In genomic region chr10:4233102-4233501, GRCm38 (mm10) we compare ENCODE assay signal across 10 mouse cellular contexts. TPM values are rescaled to one million over a fixed set of nuclear protein-coding genes. Genes with fewer than 3 reads are reported as not detected.
DNase-seq lines count a peak whose midpoint lies in the region; ATAC-seq and TF ChIP-seq lines count a peak whose summit lies in the region.
"Had no signal": no experiment of that assay in that cellular context is flagged by ENCODE, and none has a peak within 500 bp of the region (broad histone marks: within the 10 kb centered on the region; RNA-seq: fewer than 3 reads in every experiment).

No protein-coding gene starts in this region.

- no peaks in the 10 kb centered on the region for H3K27me3 ChIP-seq in forebrain, embryonic 15.5 days
- H3K27me3 ChIP-seq in forebrain, embryonic 12.5 days = no peaks in the 10 kb centered on the region
- H3K27me3 ChIP-seq in testis, adult 2 months (ENCODE audit: control insufficient read depth, insufficient read depth, low read length) = no peaks in the 10 kb centered on the region
- H3K27me3 ChIP-seq in heart, postnatal 0 days (ENCODE audit: control insufficient read depth, insufficient read depth, low read length) = no peaks in the 10 kb centered on the region
- H3K27me3 ChIP-seq: CH12.LX; embryonic facial prominence, embryonic 13.5 days had no signal

- no peaks in the 10 kb centered on the region for H3K9me3 ChIP-seq in forebrain, embryonic 15.5 days
- no peaks in the 10 kb centered on the region for H3K9me3 ChIP-seq in forebrain, embryonic 12.5 days
- no peaks in the 10 kb centered on the region for H3K9me3 ChIP-seq in heart, postnatal 0 days (replicated peaks; ENCODE audit: control insufficient read depth, low read length)
- H3K9me3 ChIP-seq: embryonic facial prominence, embryonic 13.5 days had no signal

- intact Hi-C loops in left cerebral cortex, postnatal 25 days (cut with DNase I) = no loop called here

- no peaks in the 10 kb centered on the region for H3K36me3 ChIP-seq in forebrain, embryonic 15.5 days
- no peaks in the 10 kb centered on the region for H3K36me3 ChIP-seq in forebrain, embryonic 12.5 days (replicated peaks)
- no peaks in the 10 kb centered on the region for H3K36me3 ChIP-seq in testis, adult 2 months (ENCODE audit: control insufficient read depth, insufficient read depth, low read length)
- H3K36me3 ChIP-seq in heart, postnatal 0 days (replicated peaks; ENCODE audit: control insufficient read depth, insufficient read depth, low read length) = no peaks in the 10 kb centered on the region
- H3K36me3 ChIP-seq: embryonic facial prominence, embryonic 13.5 days had no signal

- no peak for TF ChIP-seq CTCF in testis, adult 2 months (IDR thresholded peaks at IDR 0.05; ENCODE audit: control insufficient read depth, insufficient read depth, insufficient replicate concordance, low read depth, low read length)
- TF ChIP-seq CTCF in heart, postnatal 0 days (IDR thresholded peaks at IDR 0.05; ENCODE audit: low read depth) = no peak

- peak; percentile 70 for ATAC-seq in forebrain, embryonic 15.5 days (replicated peaks)
- ATAC-seq in forebrain, embryonic 12.5 days (ENCODE audit: low FRiP score) = no peak
- 0 out of 2 replicates have a peak, but pooled peaks have one; percentile 17 for ATAC-seq in heart, postnatal 0 days (ENCODE audit: insufficient read depth, low read depth)

- peaks cover 6% of the 10 kb centered on the region for H3K4me1 ChIP-seq in forebrain, embryonic 15.5 days
- H3K4me1 ChIP-seq in forebrain, embryonic 12.5 days = no peaks in the 10 kb centered on the region
- no peaks in the 10 kb centered on the region; the same call in 1 of the 2 replicates for H3K4me1 ChIP-seq in testis, adult 2 months (ENCODE audit: control insufficient read depth, insufficient read depth, low read length)
- peaks cover 7% of the 10 kb centered on the region; the same call in 1 of the 2 replicates for H3K4me1 ChIP-seq in heart, postnatal 0 days (ENCODE audit: control insufficient read depth, insufficient read depth)
- H3K4me1 ChIP-seq: embryonic facial prominence, embryonic 13.5 days had no signal

- no peak overlapping the region for H3K9ac ChIP-seq in forebrain, embryonic 15.5 days (replicated peaks)
- H3K9ac ChIP-seq in forebrain, embryonic 12.5 days = no peak overlapping the region
- H3K9ac ChIP-seq in heart, postnatal 0 days (replicated peaks; ENCODE audit: low read depth, low read length) = no peak overlapping the region
- H3K9ac ChIP-seq: embryonic facial prominence, embryonic 13.5 days had no signal

- no peak for DNase-seq in testis, postnatal 14 days (ENCODE audit: low spot score)
- peak; percentile 57 for DNase-seq in heart, postnatal 0 days (ENCODE audit: low spot score)
- peak; percentile 18 to 26 for DNase-seq in left cerebral cortex, postnatal 25 days (ENCODE audit: low spot score in 2 of 2)
- DNase-seq in right cerebral cortex, postnatal 14 days = peak; percentile 24
- no peak for DNase-seq in c-Kit-positive CD71-positive TER-119-positive erythroid progenitor cells, embryonic 14.5 days (ENCODE audit: low spot score)

- no peak for TF ChIP-seq EP300 in heart, postnatal 0 days (IDR thresholded peaks at IDR 0.05; ENCODE audit: low read depth)

- no peak overlapping the region for H3K4me2 ChIP-seq in forebrain, embryonic 15.5 days (replicated peaks)
- no peak overlapping the region for H3K4me2 ChIP-seq in forebrain, embryonic 12.5 days
- no peak overlapping the region for H3K4me2 ChIP-seq in heart, postnatal 0 days (ENCODE audit: low read depth, low read length)
- H3K4me2 ChIP-seq: embryonic facial prominence, embryonic 13.5 days had no signal

- H3K27ac ChIP-seq in forebrain, embryonic 15.5 days (replicated peaks) = no peak overlapping the region
- no peak overlapping the region for H3K27ac ChIP-seq in forebrain, embryonic 12.5 days
- H3K27ac ChIP-seq in testis, adult 2 months (ENCODE audit: control insufficient read depth, insufficient read depth, low read depth, low read length) = 0 out of 2 replicates have a peak overlapping the region, but pooled peaks have one; percentile 5
- no peak overlapping the region for H3K27ac ChIP-seq in heart, postnatal 0 days (ENCODE audit: low read depth)
- H3K27ac ChIP-seq: embryonic facial prominence, embryonic 13.5 days had no signal

- TF ChIP-seq POLR2A in testis, adult 2 months (IDR thresholded peaks at IDR 0.05; ENCODE audit: control insufficient read depth, low read depth, low read length) = no peak

- 27% methylated on average over 9 of the region's 9 CpGs for WGBS in forebrain, embryonic 15.5 days
- whole genome bisulfite sequencing in forebrain, embryonic 12.5 days = 55% methylated on average over 9 of the region's 9 CpGs
- 15% methylated on average over 9 of the region's 9 CpGs for WGBS in heart, postnatal 0 days

- no peak overlapping the region for H3K4me3 ChIP-seq in forebrain, embryonic 15.5 days
- H3K4me3 ChIP-seq in forebrain, embryonic 12.5 days (replicated peaks) = no peak overlapping the region
- no peak overlapping the region for H3K4me3 ChIP-seq in testis, adult 2 months (ENCODE audit: control insufficient read depth, low read depth, low read length)
- no peak overlapping the region for H3K4me3 ChIP-seq in heart, postnatal 0 days (ENCODE audit: low read depth, low read length)
- H3K4me3 ChIP-seq: embryonic facial prominence, embryonic 13.5 days had no signal

RNA-seq across cellular contexts. Expression of gene Akap12, which starts 33.1 kb away (rescaled TPM):
- polyA plus RNA-seq in forebrain, embryonic 15.5 days (2015; fragmentation: Nextera tagmentation; extraction: Ambion mirVana) = 20.6 and 21.0 TPM in 2 replicates
- 37.4 and 47.5 TPM in 2 replicates for polyA plus RNA-seq in forebrain, embryonic 12.5 days (2016; fragmentation: Nextera tagmentation; extraction: Ambion mirVana)
- polyA plus RNA-seq in testis, adult 2 months (2012; rRNA removed) = 427 and 446 TPM in 2 replicates
- total RNA-seq in heart, postnatal 0 days (2014; rRNA removed; ENCODE audit: low replicate concordance) = 26.1 and 29.1 TPM in 2 replicates
- polyA plus RNA-seq in heart, postnatal 0 days (2015; fragmentation: Nextera tagmentation; extraction: Ambion mirVana) = 19.9 and 20.0 TPM in 2 replicates
- 10 to 100 TPM; 13.2 to 15.1 TPM for total RNA-seq in left cerebral cortex, postnatal 25 days (2021)

Comparison
In these comparisons a context has a peak if more than half of its experiments do, and no peak if none do; other contexts are left out.
1. DNase-seq: peak in heart, postnatal 0 days (single experiment), left cerebral cortex, postnatal 25 days (2 of 2) and right cerebral cortex, postnatal 14 days (single experiment); none in testis, postnatal 14 days (single experiment) and c-Kit-positive CD71-positive TER-119-positive erythroid progenitor cells, embryonic 14.5 days (single experiment).